Mouse (Mus musculus): ENCODE measurements around the gene Ethe1. TPM values are rescaled to one million over a fixed set of nuclear protein-coding genes. Genes with fewer than 3 reads are reported as not detected.
A peak's percentile ranks its signal among the peaks of the same experiment; 100 is the strongest.

Ethe1 gene
- polyA plus RNA-seq, 1 experiment, result 172 TPM

DNA sequence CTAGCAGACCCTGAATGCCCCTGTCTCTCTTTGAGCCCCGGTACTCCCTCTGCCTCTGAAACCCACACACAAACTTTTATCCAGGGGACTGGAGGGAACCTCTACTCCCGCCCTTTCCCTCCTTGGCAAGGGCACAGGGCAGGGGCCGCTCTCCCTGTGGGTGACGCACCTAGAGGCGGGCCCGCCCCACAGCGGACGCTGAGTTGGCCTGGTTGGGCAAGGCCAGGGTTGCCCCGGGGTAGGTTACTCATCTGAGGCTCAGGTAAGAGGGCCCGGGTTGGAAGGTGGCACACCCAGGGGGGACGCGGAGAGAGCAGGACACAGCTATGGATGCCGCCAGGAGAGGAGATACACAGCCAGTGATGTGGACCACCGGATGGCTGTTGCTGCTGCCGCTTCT lies 48.9 kb downstream of the Ethe1 start, which contains the start of gene Lypd3:
Lypd3 (plus strand) TSS at position 287 of the 400 bp plus-strand sequence.
- no peak within 1 kb of the TSS for H3K4me3 ChIP-seq (ENCODE audit: insufficient read depth, low read depth, low read length)
- no peaks in the 10 kb centered on the region for H3K4me1 ChIP-seq (ENCODE audit: control insufficient read depth, insufficient read depth, low read length)
- no peaks in the 10 kb centered on the region for H3K36me3 ChIP-seq (ENCODE audit: control insufficient read depth, insufficient read depth, low read length)
- TF ChIP-seq CTCF (conservative IDR thresholded peaks at IDR 0.05; ENCODE audit: insufficient read depth, insufficient read length, low read depth, low read length) (no peak), POLR2A (IDR thresholded peaks at IDR 0.05; ENCODE audit: low read depth, low read length) (no peak)
- no peak within 1 kb of the TSS for H3K27ac ChIP-seq (ENCODE audit: insufficient read depth, low read depth, low read length)
- no peak for DNase-seq
- H3K27me3 ChIP-seq (replicated peaks; ENCODE audit: control insufficient read depth, insufficient read depth, low read length), result no peaks in the 10 kb centered on the region; the same call in 1 of the 2 replicates
- WGBS, result 26% methylated on average over 15 of the region's 15 CpGs

DNA sequence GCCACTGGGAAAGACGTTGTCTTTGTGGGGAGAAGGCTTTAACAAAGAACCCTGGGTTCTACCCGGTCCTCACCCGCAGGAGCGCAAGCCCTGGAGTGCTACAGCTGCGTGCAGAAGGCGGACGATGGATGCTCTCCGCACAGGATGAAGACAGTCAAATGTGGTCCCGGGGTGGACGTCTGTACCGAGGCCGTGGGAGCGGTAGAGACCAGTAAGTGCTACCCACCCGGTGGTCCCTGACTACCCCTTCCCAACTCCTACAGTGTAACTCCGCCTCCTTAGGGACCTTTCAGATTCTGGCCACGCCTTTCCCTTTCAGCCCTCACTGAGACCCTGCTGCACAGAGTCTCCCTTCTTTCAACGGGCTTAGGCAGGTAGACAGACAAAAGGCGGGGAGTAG lies 49.7 kb downstream of the Ethe1 start:
- H3K27me3 ChIP-seq (replicated peaks; ENCODE audit: control insufficient read depth, insufficient read depth, low read length), result no peaks in the 10 kb centered on the region; the same call in 1 of the 2 replicates
- no peak overlapping the region for H3K4me3 ChIP-seq (ENCODE audit: insufficient read depth, low read depth, low read length)
- WGBS, result 11% methylated on average over 18 of the region's 18 CpGs
- DNase-seq, result no peak
- no peaks in the 10 kb centered on the region for H3K36me3 ChIP-seq (ENCODE audit: control insufficient read depth, insufficient read depth, low read length)
- TF ChIP-seq CTCF (conservative IDR thresholded peaks at IDR 0.05; ENCODE audit: insufficient read depth, insufficient read length, low read depth, low read length), result no peak
- TF ChIP-seq POLR2A (IDR thresholded peaks at IDR 0.05; ENCODE audit: low read depth, low read length), result no peak
- H3K27ac ChIP-seq (ENCODE audit: insufficient read depth, low read depth, low read length), result no peak overlapping the region
- no peaks in the 10 kb centered on the region for H3K4me1 ChIP-seq (ENCODE audit: control insufficient read depth, insufficient read depth, low read length)

DNA sequence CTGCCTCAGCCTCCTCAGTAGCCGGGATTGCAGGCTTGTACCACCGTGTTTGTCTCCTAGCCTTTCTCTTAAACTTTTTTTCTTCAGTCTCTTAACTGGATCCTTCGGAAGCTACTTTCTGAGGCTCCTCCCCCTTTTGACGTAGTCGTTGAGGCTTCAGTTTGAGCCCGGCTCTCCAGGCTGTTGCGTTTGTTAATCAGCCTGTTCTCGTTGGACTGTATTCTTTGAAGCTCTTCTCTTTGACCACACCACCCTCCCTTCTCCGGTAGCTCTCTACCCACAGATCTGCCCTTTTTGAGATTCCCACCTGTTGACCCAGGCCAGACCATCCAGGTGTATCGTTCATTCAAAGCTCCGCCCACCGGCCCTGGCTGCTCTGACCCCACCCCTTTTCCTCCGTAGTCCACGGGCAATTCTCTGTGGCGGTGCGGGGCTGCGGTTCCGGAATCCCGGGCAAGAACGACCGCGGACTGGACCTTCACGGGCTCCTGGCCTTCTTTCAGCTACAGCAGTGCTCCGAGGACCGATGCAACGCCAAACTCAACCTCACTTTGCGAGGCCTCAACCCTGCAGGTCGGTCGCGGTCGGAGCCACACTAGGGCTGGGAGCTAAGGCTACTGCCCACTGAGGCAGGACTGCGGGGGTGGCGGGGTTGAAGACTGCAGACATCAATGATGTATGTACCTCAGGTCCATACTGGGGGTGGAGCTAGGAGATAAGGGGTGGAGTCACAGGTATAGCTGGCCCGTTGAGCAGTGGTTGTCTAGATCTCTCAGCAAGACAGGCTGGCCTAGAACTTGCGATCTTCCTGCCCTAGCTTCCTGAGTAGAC lies 50.9 kb downstream of the Ethe1 start:
- no peak overlapping the region for H3K27ac ChIP-seq (ENCODE audit: insufficient read depth, low read depth, low read length)

GRCm38 (mm10) chr7:24640450-24640849 lies 53.1 kb downstream of the Ethe1 start:
- no peak overlapping the region for H3K27ac ChIP-seq (ENCODE audit: insufficient read depth, low read depth, low read length)
- H3K4me1 ChIP-seq (ENCODE audit: control insufficient read depth, insufficient read depth, low read length), result no peaks in the 10 kb centered on the region
- no peaks in the 10 kb centered on the region for H3K36me3 ChIP-seq (ENCODE audit: control insufficient read depth, insufficient read depth, low read length)
- no peak overlapping the region for H3K4me3 ChIP-seq (ENCODE audit: insufficient read depth, low read depth, low read length)
- H3K27me3 ChIP-seq (replicated peaks; ENCODE audit: control insufficient read depth, insufficient read depth, low read length), result no peaks in the 10 kb centered on the region; the same call in 1 of the 2 replicates
- no peak for DNase-seq
- TF ChIP-seq POLR2A (IDR thresholded peaks at IDR 0.05; ENCODE audit: low read depth, low read length) (no peak), CTCF (conservative IDR thresholded peaks at IDR 0.05; ENCODE audit: insufficient read depth, insufficient read length, low read depth, low read length) (no peak)
- WGBS, result 48% methylated on average over 13 of the region's 13 CpGs

More for the DNA sequence above, 50.9 kb downstream of the Ethe1 start:
- TF ChIP-seq CTCF (conservative IDR thresholded peaks at IDR 0.05; ENCODE audit: insufficient read depth, insufficient read length, low read depth, low read length), result no peak
- TF ChIP-seq POLR2A (IDR thresholded peaks at IDR 0.05; ENCODE audit: low read depth, low read length), result no peak
- DNase-seq, result peak; percentile 46
- no peaks in the 10 kb centered on the region for H3K4me1 ChIP-seq (ENCODE audit: control insufficient read depth, insufficient read depth, low read length)
- H3K36me3 ChIP-seq (ENCODE audit: control insufficient read depth, insufficient read depth, low read length), result no peaks in the 10 kb centered on the region
- no peaks in the 10 kb centered on the region; the same call in 1 of the 2 replicates for H3K27me3 ChIP-seq (replicated peaks; ENCODE audit: control insufficient read depth, insufficient read depth, low read length)
- H3K4me3 ChIP-seq (ENCODE audit: insufficient read depth, low read depth, low read length), result peak overlapping the region; percentile 48
- 3% methylated on average over 35 of the region's 35 CpGs for WGBS

DNA sequence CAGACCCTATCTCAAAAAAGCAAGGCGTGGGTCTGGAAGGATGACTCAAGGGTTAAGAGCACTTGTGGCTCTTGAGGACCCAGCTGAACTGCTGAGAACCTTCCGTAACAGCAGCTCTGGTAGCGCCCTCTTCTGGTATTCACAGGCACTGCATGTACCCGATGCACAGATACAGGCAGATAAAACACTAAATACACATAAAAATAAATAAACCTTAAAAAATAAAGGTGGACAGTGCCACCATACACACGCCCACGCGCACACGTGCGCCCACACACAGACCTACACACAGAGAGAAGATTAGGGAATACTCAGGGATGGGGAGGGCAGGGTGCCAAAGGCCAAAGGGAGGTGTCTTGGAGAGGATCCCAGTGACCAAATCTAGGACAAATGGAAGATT lies 55.1 kb downstream of the Ethe1 start:
- Histone ChIP-seq H3K27ac (ENCODE audit: insufficient read depth, low read depth, low read length) (no peak overlapping the region), H3K27me3 (replicated peaks; ENCODE audit: control insufficient read depth, insufficient read depth, low read length) (no peaks in the 10 kb centered on the region; the same call in 1 of the 2 replicates), H3K4me3 (ENCODE audit: insufficient read depth, low read depth, low read length) (no peak overlapping the region), H3K4me1 (ENCODE audit: control insufficient read depth, insufficient read depth, low read length) (no peaks in the 10 kb centered on the region), H3K36me3 (ENCODE audit: control insufficient read depth, insufficient read depth, low read length) (no peaks in the 10 kb centered on the region)
- peak; percentile 68 for DNase-seq
- TF ChIP-seq CTCF (conservative IDR thresholded peaks at IDR 0.05; ENCODE audit: insufficient read depth, insufficient read length, low read depth, low read length) (peak; percentile 80), POLR2A (IDR thresholded peaks at IDR 0.05; ENCODE audit: low read depth, low read length) (no peak)
- WGBS, result 10% methylated on average over 9 of the region's 9 CpGs

DNA sequence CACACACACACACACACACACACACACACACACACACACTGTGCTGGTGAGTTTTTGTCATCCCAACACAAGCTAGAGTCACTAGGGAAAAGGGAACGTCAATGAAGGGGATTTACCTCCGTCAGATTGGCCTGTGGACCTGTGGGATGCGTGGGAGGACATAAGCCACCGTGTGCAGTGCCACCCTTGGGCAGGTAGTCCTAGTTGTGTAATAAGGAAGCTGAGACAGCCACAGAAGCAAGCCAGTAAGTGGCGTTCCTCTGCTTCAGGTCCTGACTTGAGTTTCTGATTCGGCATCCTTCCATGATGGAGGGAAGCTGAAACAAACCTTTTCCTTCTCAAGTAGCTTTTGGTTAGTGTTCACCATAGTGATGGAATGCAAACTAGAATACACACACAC lies 57.1 kb downstream of the Ethe1 start:
- Histone ChIP-seq H3K27ac (ENCODE audit: insufficient read depth, low read depth, low read length) (no peak overlapping the region), H3K4me1 (ENCODE audit: control insufficient read depth, insufficient read depth, low read length) (no peaks in the 10 kb centered on the region), H3K36me3 (ENCODE audit: control insufficient read depth, insufficient read depth, low read length) (no peaks in the 10 kb centered on the region), H3K27me3 (replicated peaks; ENCODE audit: control insufficient read depth, insufficient read depth, low read length) (no peaks in the 10 kb centered on the region; the same call in 1 of the 2 replicates), H3K4me3 (ENCODE audit: insufficient read depth, low read depth, low read length) (no peak overlapping the region)
- WGBS, result 72% methylated on average over 6 of the region's 6 CpGs
- TF ChIP-seq POLR2A (IDR thresholded peaks at IDR 0.05; ENCODE audit: low read depth, low read length), result no peak
- no peak for TF ChIP-seq CTCF (conservative IDR thresholded peaks at IDR 0.05; ENCODE audit: insufficient read depth, insufficient read length, low read depth, low read length)
- no peak for DNase-seq

DNA sequence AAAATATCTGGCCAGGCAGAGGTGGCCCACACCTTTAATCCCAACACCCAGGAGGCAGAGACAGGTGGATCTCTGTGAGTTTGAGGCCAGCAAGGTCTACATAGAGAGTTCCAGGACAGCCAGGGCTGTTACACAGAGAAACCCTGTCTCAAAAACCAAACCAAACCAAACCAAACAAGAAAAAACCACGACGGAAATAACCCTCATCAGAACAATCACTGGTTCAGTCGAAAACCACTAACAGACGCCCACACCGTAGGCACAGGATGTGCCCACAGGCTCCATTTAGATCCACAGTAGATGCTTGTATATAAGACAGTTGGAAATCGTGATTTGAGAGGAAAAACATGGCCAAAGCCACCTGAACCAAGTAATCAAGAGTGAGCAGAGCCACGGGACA lies 57.7 kb downstream of the Ethe1 start:
- H3K36me3 ChIP-seq (ENCODE audit: control insufficient read depth, insufficient read depth, low read length), result no peaks in the 10 kb centered on the region
- no peak overlapping the region for H3K4me3 ChIP-seq (ENCODE audit: insufficient read depth, low read depth, low read length)
- no peaks in the 10 kb centered on the region for H3K4me1 ChIP-seq (ENCODE audit: control insufficient read depth, insufficient read depth, low read length)
- H3K27me3 ChIP-seq (replicated peaks; ENCODE audit: control insufficient read depth, insufficient read depth, low read length), result no peaks in the 10 kb centered on the region; the same call in 1 of the 2 replicates
- no peak for DNase-seq
- H3K27ac ChIP-seq (ENCODE audit: insufficient read depth, low read depth, low read length), result no peak overlapping the region
- TF ChIP-seq POLR2A (IDR thresholded peaks at IDR 0.05; ENCODE audit: low read depth, low read length), result no peak
- no peak for TF ChIP-seq CTCF (conservative IDR thresholded peaks at IDR 0.05; ENCODE audit: insufficient read depth, insufficient read length, low read depth, low read length)
- 72% methylated on average over 7 of the region's 7 CpGs for WGBS

Measured in kidney, adult 2 months (tissue).